Mouse (Mus musculus) hindbrain, postnatal 0 days (tissue): ENCODE measurements around the gene Adk. TPM values are rescaled to one million over a fixed set of nuclear protein-coding genes. Genes with fewer than 3 reads are reported as not detected.

ENCODE experiments used
- ATAC-seq: fragments of 200-750 bp; cut with Nextera tagmentation; 2 replicates; pipeline ENCODE4 v1.8.0; 2017; ENCODE audit warnings: mild to moderate bottlenecking, moderate TSS enrichment, moderate library complexity
- DNase-seq: peaks from one replicate; pipeline ENCODE4 v3.0.0-alpha.2; 2015; ENCODE audit warnings: low spot score
- H3K27ac ChIP-seq: fragments of 300-500 bp; sonication (generic); 2 replicates; pipeline ENCODE4 v1.5.1; 2014; ENCODE audit warnings: mild to moderate bottlenecking
- H3K27me3 ChIP-seq: fragments of 300-500 bp; sonication (generic); 2 replicates; pipeline ENCODE4 v1.6.1; 2014; ENCODE audit warnings: low read length, mixed read lengths; ENCODE audit not compliant: insufficient read depth
- H3K36me3 ChIP-seq: fragments of 300-500 bp; sonication (generic); 2 replicates; pipeline ENCODE4 v1.6.1; 2014; ENCODE audit warnings: low read length, mixed read lengths; ENCODE audit not compliant: insufficient read depth
- H3K4me1 ChIP-seq: fragments of 300-500 bp; sonication (generic); 2 replicates; pipeline ENCODE4 v1.6.1; 2014; ENCODE audit warnings: antibody characterized with exemption, low read length, mixed read lengths; ENCODE audit not compliant: insufficient read depth
- H3K4me2 ChIP-seq: fragments of 300-500 bp; sonication (generic); 2 replicates; pipeline ENCODE4 v1.6.1; 2014; ENCODE audit warnings: low read depth, mild to moderate bottlenecking, low read length, moderate library complexity, mixed read lengths
- H3K4me3 ChIP-seq: fragments of 300-500 bp; sonication (generic); 2 replicates; pipeline ENCODE4 v1.5.1; 2014; ENCODE audit warnings: low read length
- H3K9ac ChIP-seq: fragments of 300-500 bp; sonication (generic); replicated peaks from 2 replicates; pipeline ENCODE4 v1.6.1; 2014; ENCODE audit warnings: mild to moderate bottlenecking, low read length, moderate library complexity, mixed read lengths
- H3K9me3 ChIP-seq: fragments of 300-500 bp; sonication (generic); 2 replicates; pipeline ENCODE4 v1.6.1; 2016; ENCODE audit warnings: low read length, mixed read lengths
- CTCF ChIP-seq: IDR thresholded peaks from 2 replicates; pipeline ENCODE4 v1.5.1; 2016; ENCODE audit warnings: antibody characterized with exemption, control low read depth, low read depth
- WGBS: fragments of 180-500 bp; shearing (Covaris S2); extraction: QIAGEN DNeasy Blood & Tissue Kit; methylation state at CpG from one replicate; pipeline ENCODE4 v1.1.7; 2014; 5-methylcytosine and 5-hydroxymethylcytosine counted together
- polyA plus RNA-seq: library from polyadenylated mRNA; unstranded; fragments of >200 nt; fragmentation: Nextera tagmentation; extraction: Ambion mirVana; gene quantifications from 2 replicates; pipeline ENCODE4 v1.2.1, GENCODE M21; 2015
- total RNA-seq: library from RNA; depleted of rRNA; stranded (reverse); fragments of >200 nt; gene quantifications from 2 replicates; pipeline ENCODE4 v1.2.3, GENCODE M21; 2014

Gene Adk
- total and polyA plus RNA-seq, 2 experiments from 2014 or later: 27.4 to 63.5 TPM

GRCm38 (mm10) chr14:21286274-21286673 is 233.9 kb downstream of the Adk start:
- Histone ChIP-seq H3K9me3 (no peaks in the 10 kb centered on the region), H3K27ac (no peak overlapping the region), H3K4me3 (no peak overlapping the region), H3K27me3 (no peaks in the 10 kb centered on the region), H3K36me3 (no peaks in the 10 kb centered on the region), H3K4me2 (no peak overlapping the region), H3K9ac (no peak overlapping the region), H3K4me1 (no peaks in the 10 kb centered on the region)
- DNase-seq: no peak
- ATAC-seq: no peak
- no peak for TF ChIP-seq CTCF
- WGBS: 63% methylated on average over 7 of the region's 7 CpGs

- WGBS: 70% methylated on average over 9 of the region's 9 CpGs
- ATAC-seq (no peak), DNase-seq (no peak)
- Histone ChIP-seq H3K4me1 (no peaks in the 10 kb centered on the region), H3K36me3 (no peaks in the 10 kb centered on the region), H3K9me3 (no peaks in the 10 kb centered on the region), H3K27me3 (no peaks in the 10 kb centered on the region), H3K27ac (no peak overlapping the region), H3K4me2 (no peak overlapping the region), H3K4me3 (no peak overlapping the region), H3K9ac (no peak overlapping the region)
- TF ChIP-seq CTCF: no peak
Observed at GRCm38 (mm10) chr14:21287726-21288442, 235.5 kb downstream of the Adk start.

DNA sequence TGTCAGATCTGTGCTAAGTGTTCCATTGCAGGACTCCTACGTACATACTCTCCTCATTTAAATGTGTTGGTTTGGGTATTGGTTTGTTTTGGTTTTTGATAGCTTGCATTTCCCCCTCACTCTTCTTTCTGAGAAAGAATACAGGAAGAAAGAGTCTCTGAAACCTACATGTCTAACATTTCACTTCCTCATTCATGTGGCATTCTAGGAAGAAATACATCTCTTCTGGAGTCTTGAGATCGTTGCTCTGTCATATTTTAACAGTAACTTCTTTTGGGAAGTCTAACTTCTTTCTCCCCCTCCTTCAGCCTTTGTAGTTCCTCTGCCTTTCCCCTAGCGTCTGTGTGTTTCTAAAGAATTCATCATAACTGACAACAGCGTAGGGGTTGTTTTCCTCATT is 247.4 kb downstream of the Adk start:
- no peaks in the 10 kb centered on the region for H3K27me3 ChIP-seq
- DNase-seq (no peak), ATAC-seq (no peak)
- H3K4me3 ChIP-seq: no peak overlapping the region
- WGBS: 86% methylated on average over 4 of the region's 4 CpGs
- no peak overlapping the region for H3K4me2 ChIP-seq
- no peaks in the 10 kb centered on the region for H3K9me3 ChIP-seq
- no peak overlapping the region for H3K27ac ChIP-seq
- no peak for TF ChIP-seq CTCF
- H3K36me3 ChIP-seq: no peaks in the 10 kb centered on the region
- no peak overlapping the region for H3K9ac ChIP-seq
- no peaks in the 10 kb centered on the region for H3K4me1 ChIP-seq

DNA sequence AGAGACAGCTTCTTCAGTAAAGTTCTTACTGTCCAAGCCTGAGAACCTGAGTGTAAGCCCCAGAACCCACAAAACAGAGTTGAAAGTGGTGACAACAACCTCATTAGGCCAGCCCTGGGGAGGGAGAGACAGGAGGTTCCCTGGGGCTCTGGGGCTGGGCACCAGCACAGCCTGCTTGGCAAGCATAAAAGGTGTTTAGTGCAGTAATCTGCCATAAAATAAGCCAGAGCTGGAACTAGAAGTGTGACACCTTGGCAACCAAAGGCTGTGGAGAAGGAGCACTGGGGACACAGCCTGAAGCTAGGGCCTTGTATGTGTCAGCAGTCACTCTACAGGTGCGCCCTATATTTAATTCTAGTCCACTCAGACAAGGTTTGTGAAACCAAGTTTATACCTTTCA is 252.4 kb downstream of the Adk start:
- Histone ChIP-seq H3K4me2 (no peak overlapping the region), H3K4me1 (no peaks in the 10 kb centered on the region), H3K36me3 (no peaks in the 10 kb centered on the region), H3K27me3 (no peaks in the 10 kb centered on the region), H3K4me3 (no peak overlapping the region), H3K9ac (no peak overlapping the region), H3K27ac (no peak overlapping the region), H3K9me3 (no peaks in the 10 kb centered on the region)
- no peak for DNase-seq
- TF ChIP-seq CTCF: no peak
- WGBS: 88% methylated on average over 1 of the region's 1 CpGs
- no peak for ATAC-seq

GRCm38 (mm10) chr14:21308349-21308936 is 256.1 kb downstream of the Adk start:
- 75% methylated on average over 4 of the region's 4 CpGs for WGBS
- no peak overlapping the region for H3K9ac ChIP-seq
- no peak overlapping the region for H3K4me3 ChIP-seq
- no peaks in the 10 kb centered on the region for H3K27me3 ChIP-seq
- ATAC-seq: no peak
- no peak overlapping the region for H3K27ac ChIP-seq
- no peaks in the 10 kb centered on the region for H3K4me1 ChIP-seq
- H3K36me3 ChIP-seq: no peaks in the 10 kb centered on the region
- no peak overlapping the region for H3K4me2 ChIP-seq
- no peaks in the 10 kb centered on the region for H3K9me3 ChIP-seq
- DNase-seq: no peak
- no peak for TF ChIP-seq CTCF

- no peaks in the 10 kb centered on the region for H3K36me3 ChIP-seq
- H3K9ac ChIP-seq: no peak overlapping the region
- no peak overlapping the region for H3K27ac ChIP-seq
- no peak overlapping the region for H3K4me3 ChIP-seq
- no peaks in the 10 kb centered on the region for H3K9me3 ChIP-seq
- no peak for DNase-seq
- no peak for TF ChIP-seq CTCF
- no peaks in the 10 kb centered on the region for H3K4me1 ChIP-seq
- WGBS: 76% methylated on average over 5 of the region's 5 CpGs
- ATAC-seq: no peak
- H3K27me3 ChIP-seq: no peaks in the 10 kb centered on the region
- H3K4me2 ChIP-seq: no peak overlapping the region
Observed at GRCm38 (mm10) chr14:21310530-21310929, 258.2 kb downstream of the Adk start.
